Mouse (Mus musculus) myocyte (in vitro differentiated cells): ENCODE data around the gene Ppp4r4.

ENCODE experiments used
- E2F4 ChIP-seq: IDR thresholded peaks from one replicate; pipeline ENCODE4 v1.6.1; 2011; ENCODE audit warnings: mild to moderate bottlenecking, control low read depth, moderate library complexity; ENCODE audit not compliant: insufficient read depth
- MAX ChIP-seq: IDR thresholded peaks from one replicate; pipeline ENCODE4 v1.6.1; 2011; ENCODE audit warnings: low read depth, mild to moderate bottlenecking, control low read depth
- POLR2A ChIP-seq: IDR thresholded peaks from one replicate; pipeline ENCODE4 v1.6.1; 2011; ENCODE audit warnings: low read depth, mild to moderate bottlenecking, control low read depth, moderate library complexity; ENCODE audit not compliant: insufficient read length
- SRF ChIP-seq: IDR thresholded peaks from one replicate; pipeline ENCODE4 v1.6.1; 2011; ENCODE audit warnings: low read depth; ENCODE audit not compliant: control insufficient read depth, insufficient read length
- USF1 ChIP-seq: IDR thresholded peaks from one replicate; pipeline ENCODE4 v1.6.1; 2011; ENCODE audit warnings: low read depth, mild to moderate bottlenecking, control low read depth, moderate library complexity

DNA sequence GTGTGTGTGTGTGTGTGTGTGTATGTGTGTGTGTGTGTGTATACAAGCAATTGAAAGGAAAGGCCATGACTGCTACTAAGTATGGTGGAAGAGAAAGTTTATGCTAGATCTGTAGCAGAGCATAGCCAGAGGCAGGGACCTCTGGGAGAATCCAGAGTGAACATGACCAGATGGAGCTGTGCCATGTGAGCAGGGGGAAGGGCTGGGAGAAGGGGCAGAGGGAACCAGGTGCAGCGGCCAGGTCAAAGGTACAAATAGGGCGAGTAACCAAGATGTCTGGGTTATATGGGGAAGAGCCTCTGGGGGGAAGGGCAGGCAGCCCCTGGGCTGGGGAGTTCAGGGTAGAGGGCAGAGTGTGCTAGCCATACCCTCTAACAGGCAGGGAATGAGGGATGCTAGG is 1.5 kb upstream of the Ppp4r4 start:
- TF ChIP-seq E2F4 = no peak
- TF ChIP-seq SRF = no peak
- no peak for TF ChIP-seq POLR2A
- TF ChIP-seq USF1 = no peak
- no peak for TF ChIP-seq MAX
